Mouse (Mus musculus): ENCODE results near the gene Arhgef12. TPM values are rescaled to one million over a fixed set of nuclear protein-coding genes. Genes with fewer than 3 reads are reported as not detected.
"Not testable (repeated sequence)": the region's sequence is repeated elsewhere in the genome, so short reads cannot be mapped to it uniquely, and the experiment has no call there.

Gene Arhgef12
- total RNA-seq, 2 experiments from 2014 or later: 140 to 166 TPM

- intact Hi-C loops (cut with DNase I): no loop called here
- DNase-seq (ENCODE audit: low spot score): no peak
Measured at GRCm38 (mm10) chr9:43015366-43015765, 91.7 kb downstream of the Arhgef12 start.

- intact Hi-C loops (cut with DNase I): no loop called here
- no peak for DNase-seq (ENCODE audit: low spot score)
Measured at GRCm38 (mm10) chr9:43014886-43015285, 92.2 kb downstream of the Arhgef12 start.

- intact Hi-C loops (cut with DNase I): no loop called here
- DNase-seq (ENCODE audit: low spot score): no peak
Measured at GRCm38 (mm10) chr9:43012541-43012940, 94.5 kb downstream of the Arhgef12 start.

GRCm38 (mm10) chr9:43011061-43011460 lies 96.0 kb downstream of the Arhgef12 start:
- no peak for DNase-seq (ENCODE audit: low spot score)

GRCm38 (mm10) chr9:43003881-43004280 lies 103.2 kb downstream of the Arhgef12 start:
- DNase-seq (ENCODE audit: low spot score): no peak
- intact Hi-C loops (cut with DNase I): loop anchor here (10.0 kb wide), 1 partner anchor 281 kb away; no protein-coding TSS in a partner anchor

More at GRCm38 (mm10) chr9:43011061-43011460, 96.0 kb downstream of the Arhgef12 start:
- intact Hi-C loops (cut with DNase I): no loop called here

- no peak for DNase-seq (ENCODE audit: low spot score)
- intact Hi-C loops (cut with DNase I): loop anchor here (10.0 kb wide), 1 partner anchor 282 kb away; no protein-coding TSS in a partner anchor
Measured at GRCm38 (mm10) chr9:43003017-43003416, 104.0 kb downstream of the Arhgef12 start.

- DNase-seq (ENCODE audit: low spot score): no peak
- intact Hi-C loops (cut with DNase I): loop anchor here (1.0 to 10.0 kb wide), 3 partner anchors 107 to 284 kb away; partner anchors contain the start of genes Arhgef12 and Pou2f3
Measured at GRCm38 (mm10) chr9:43000595-43001250, 106.3 kb downstream of the Arhgef12 start.

- no peak for DNase-seq (ENCODE audit: low spot score)
- intact Hi-C loops (cut with DNase I): loop anchor here (1.0 to 10.0 kb wide), 3 partner anchors 107 to 285 kb away; partner anchors contain the start of genes Arhgef12 and Pou2f3
Measured at GRCm38 (mm10) chr9:43000070-43000469, 107.0 kb downstream of the Arhgef12 start.

GRCm38 (mm10) chr9:42997526-42997925 lies 109.5 kb downstream of the Arhgef12 start:
- no peak for DNase-seq (ENCODE audit: low spot score)
- intact Hi-C loops (cut with DNase I): no loop called here

GRCm38 (mm10) chr9:42995298-42995697 lies 111.7 kb downstream of the Arhgef12 start:
- no peak for DNase-seq (ENCODE audit: low spot score)
- intact Hi-C loops (cut with DNase I): no loop called here

GRCm38 (mm10) chr9:42994708-42995107 lies 112.3 kb downstream of the Arhgef12 start:
- intact Hi-C loops (cut with DNase I): no loop called here
- DNase-seq (ENCODE audit: low spot score): no peak

GRCm38 (mm10) chr9:42993659-42994058 lies 113.4 kb downstream of the Arhgef12 start:
- no peak for DNase-seq (ENCODE audit: low spot score)
- intact Hi-C loops (cut with DNase I): no loop called here

GRCm38 (mm10) chr9:42987988-42988387 lies 119.1 kb downstream of the Arhgef12 start:
- intact Hi-C loops (cut with DNase I): no loop called here
- no peak for DNase-seq (ENCODE audit: low spot score)

- intact Hi-C loops (cut with DNase I): no loop called here
Measured at GRCm38 (mm10) chr9:42968894-42969521, 138.0 kb downstream of the Arhgef12 start.

GRCm38 (mm10) chr9:42967731-42968130 lies 139.3 kb downstream of the Arhgef12 start:
- no peak for DNase-seq (ENCODE audit: low spot score)
- intact Hi-C loops (cut with DNase I): no loop called here

More at GRCm38 (mm10) chr9:42968894-42969521, 138.0 kb downstream of the Arhgef12 start:
- no peak for DNase-seq (ENCODE audit: low spot score)

- DNase-seq (ENCODE audit: low spot score); intact Hi-C loops (cut with DNase I): not testable (repeated sequence)
Measured at GRCm38 (mm10) chr9:42964809-42965208, 142.2 kb downstream of the Arhgef12 start.

- intact Hi-C loops (cut with DNase I): no loop called here
- no peak for DNase-seq (ENCODE audit: low spot score)
Measured at GRCm38 (mm10) chr9:42964366-42964765, 142.7 kb downstream of the Arhgef12 start.

- no peak for DNase-seq (ENCODE audit: low spot score)
- intact Hi-C loops (cut with DNase I): no loop called here
Measured at GRCm38 (mm10) chr9:42962506-42962905, 144.5 kb downstream of the Arhgef12 start.

- DNase-seq (ENCODE audit: low spot score): no peak
- intact Hi-C loops (cut with DNase I): no loop called here
Measured at GRCm38 (mm10) chr9:42958401-42958800, 148.6 kb downstream of the Arhgef12 start.

GRCm38 (mm10) chr9:42948381-42948780 lies 158.7 kb downstream of the Arhgef12 start:
- no peak for DNase-seq (ENCODE audit: low spot score)
- intact Hi-C loops (cut with DNase I): no loop called here

- intact Hi-C loops (cut with DNase I): loop anchor here (2.0 kb wide), 1 partner anchor 556 kb away; no protein-coding TSS in a partner anchor
Measured at GRCm38 (mm10) chr9:42945174-42945573, 161.9 kb downstream of the Arhgef12 start.

More at GRCm38 (mm10) chr9:42945174-42945573, 161.9 kb downstream of the Arhgef12 start:
- no peak for DNase-seq (ENCODE audit: low spot score)
